Mouse (Mus musculus) erythroblast, embryonic 14.5 days (primary cell): Measurements from ENCODE around the gene Chd3. TPM values are rescaled to one million over a fixed set of nuclear protein-coding genes. Genes with fewer than 3 reads are reported as not detected.
A peak's percentile ranks its signal among the peaks of the same experiment; 100 is the strongest.

Experiments used
- H3K27me3 ChIP-seq: 2 replicates; pipeline ENCODE4 v1.6.1; 2012; ENCODE audit warnings: inconsistent platforms; ENCODE audit not compliant: control insufficient read depth
- H3K36me3 ChIP-seq: 2 replicates; pipeline ENCODE4 v1.6.1; 2012; ENCODE audit warnings: mild to moderate bottlenecking, inconsistent platforms; ENCODE audit not compliant: control insufficient read depth
- H3K4me1 ChIP-seq: 2 replicates; pipeline ENCODE4 v1.6.1; 2012; ENCODE audit warnings: inconsistent platforms; ENCODE audit not compliant: control insufficient read depth
- H3K4me3 ChIP-seq: replicated peaks from 2 replicates; pipeline ENCODE3; 2012; ENCODE audit warnings: moderate library complexity, mild to moderate bottlenecking, inconsistent platforms
- H3K9me3 ChIP-seq: 2 replicates; pipeline ENCODE4 v1.6.1; 2012; ENCODE audit warnings: low read length, inconsistent platforms, mixed read lengths; ENCODE audit not compliant: control insufficient read depth
- GATA1 ChIP-seq: IDR thresholded peaks from 2 replicates; pipeline ENCODE4 v1.6.1; 2012; ENCODE audit warnings: low read length, inconsistent platforms, mixed read lengths
- TAL1 ChIP-seq: IDR thresholded peaks from 3 replicates; pipeline ENCODE4 v1.6.1; 2012; ENCODE audit warnings: low read length, inconsistent platforms, mixed read lengths
- polyA plus RNA-seq: library from polyadenylated mRNA; stranded (reverse); fragments of >175 nt; gene quantifications from 2 replicates; pipeline ENCODE4 v1.2.3, GENCODE M21; 2012

The Chd3 gene
- polyA plus RNA-seq, 1 experiment, result 1.8 TPM

GRCm38 (mm10) chr11:69367616-69368355 lies 1.4 kb downstream of the Chd3 start:
- H3K9me3 ChIP-seq, result peaks cover 7% of the 10 kb centered on the region; the same call in 1 of the 2 replicates
- H3K36me3 ChIP-seq, result no peaks in the 10 kb centered on the region
- H3K4me3 ChIP-seq, result peak overlapping the region; percentile 67
- H3K27me3 ChIP-seq, result peaks cover 85% of the 10 kb centered on the region
- peaks cover 59% of the 10 kb centered on the region for H3K4me1 ChIP-seq
- TF ChIP-seq GATA1 (no peak), TAL1 (no peak)

GRCm38 (mm10) chr11:69366855-69367615 lies 2.2 kb downstream of the Chd3 start:
- Histone ChIP-seq H3K4me1 (peaks cover 52% of the 10 kb centered on the region), H3K27me3 (peaks cover 80% of the 10 kb centered on the region), H3K4me3 (peak overlapping the region; percentile 36)

GRCm38 (mm10) chr11:69366157-69366854 lies 2.9 kb downstream of the Chd3 start:
- peaks cover 2% of the 10 kb centered on the region; the same call in 1 of the 2 replicates for H3K36me3 ChIP-seq
- peak overlapping the region; percentile 54 for H3K4me3 ChIP-seq
- H3K27me3 ChIP-seq, result peaks cover 73% of the 10 kb centered on the region
- H3K4me1 ChIP-seq, result peaks cover 45% of the 10 kb centered on the region
- TF ChIP-seq TAL1 (no peak), GATA1 (peak; percentile 52)
- H3K9me3 ChIP-seq, result peaks cover 7% of the 10 kb centered on the region; the same call in 1 of the 2 replicates

More at GRCm38 (mm10) chr11:69366855-69367615, 2.2 kb downstream of the Chd3 start:
- peaks cover 7% of the 10 kb centered on the region; the same call in 1 of the 2 replicates for H3K9me3 ChIP-seq
- TF ChIP-seq TAL1 (no peak), GATA1 (no peak)
- H3K36me3 ChIP-seq, result no peaks in the 10 kb centered on the region

- Histone ChIP-seq H3K27me3 (peaks cover 67% of the 10 kb centered on the region), H3K9me3 (peaks cover 7% of the 10 kb centered on the region; the same call in 1 of the 2 replicates), H3K4me1 (peaks cover 39% of the 10 kb centered on the region), H3K36me3 (peaks cover 5% of the 10 kb centered on the region; the same call in 1 of the 2 replicates), H3K4me3 (no peak overlapping the region)
- TF ChIP-seq GATA1, result no peak
- TF ChIP-seq TAL1, result no peak
Observed at GRCm38 (mm10) chr11:69365722-69366121, 3.5 kb downstream of the Chd3 start.

GRCm38 (mm10) chr11:69364910-69365309 lies 4.3 kb downstream of the Chd3 start:
- peaks cover 37% of the 10 kb centered on the region for H3K4me1 ChIP-seq
- peaks cover 12% of the 10 kb centered on the region; the same call in 1 of the 2 replicates for H3K36me3 ChIP-seq
- peaks cover 64% of the 10 kb centered on the region for H3K27me3 ChIP-seq
- H3K9me3 ChIP-seq, result peaks cover 7% of the 10 kb centered on the region; the same call in 1 of the 2 replicates
- no peak for TF ChIP-seq TAL1
- no peak for TF ChIP-seq GATA1
- no peak overlapping the region for H3K4me3 ChIP-seq

- TF ChIP-seq GATA1, result no peak
- TF ChIP-seq TAL1, result no peak
- Histone ChIP-seq H3K4me3 (no peak overlapping the region), H3K27me3 (peaks cover 59% of the 10 kb centered on the region), H3K9me3 (peaks cover 7% of the 10 kb centered on the region; the same call in 1 of the 2 replicates), H3K36me3 (peaks cover 12% of the 10 kb centered on the region; the same call in 1 of the 2 replicates), H3K4me1 (peaks cover 37% of the 10 kb centered on the region)
Observed at GRCm38 (mm10) chr11:69364376-69364775, 4.8 kb downstream of the Chd3 start.

- no peaks in the 10 kb centered on the region for H3K9me3 ChIP-seq
- H3K27me3 ChIP-seq, result peaks cover 40% of the 10 kb centered on the region
- no peak overlapping the region for H3K4me3 ChIP-seq
- H3K36me3 ChIP-seq, result peaks cover 16% of the 10 kb centered on the region; the same call in 1 of the 2 replicates
- TF ChIP-seq TAL1 (no peak), GATA1 (no peak)
- H3K4me1 ChIP-seq, result peaks cover 21% of the 10 kb centered on the region
Observed at GRCm38 (mm10) chr11:69362479-69362878, 6.7 kb downstream of the Chd3 start.

- TF ChIP-seq GATA1 (no peak), TAL1 (no peak)
- Histone ChIP-seq H3K9me3 (no peaks in the 10 kb centered on the region), H3K4me1 (peaks cover 16% of the 10 kb centered on the region), H3K36me3 (peaks cover 18% of the 10 kb centered on the region; the same call in 1 of the 2 replicates), H3K27me3 (peaks cover 35% of the 10 kb centered on the region), H3K4me3 (no peak overlapping the region)
Observed at GRCm38 (mm10) chr11:69362021-69362420, 7.2 kb downstream of the Chd3 start.

GRCm38 (mm10) chr11:69357690-69358089 lies 11.5 kb downstream of the Chd3 start:
- no peaks in the 10 kb centered on the region for H3K4me1 ChIP-seq
- H3K27me3 ChIP-seq, result peaks cover 5% of the 10 kb centered on the region
- TF ChIP-seq GATA1 (no peak), TAL1 (no peak)
- peaks cover 26% of the 10 kb centered on the region; the same call in 1 of the 2 replicates for H3K36me3 ChIP-seq
- no peak overlapping the region for H3K4me3 ChIP-seq
- no peaks in the 10 kb centered on the region for H3K9me3 ChIP-seq
